Mouse (Mus musculus) embryonic fibroblast, embryonic 13.5 days (primary cell): Measurements from ENCODE around the gene Smyd3.

Source experiments
- CTCF ChIP-seq: IDR thresholded peaks from 2 replicates; pipeline ENCODE4 v1.5.1; 2011; ENCODE audit warnings: mild to moderate bottlenecking, control low read depth, low read length, moderate library complexity, borderline replicate concordance; ENCODE audit not compliant: insufficient read depth
- POLR2A ChIP-seq: IDR thresholded peaks from 2 replicates; pipeline ENCODE4 v1.6.1; 2011; ENCODE audit warnings: low read depth, mild to moderate bottlenecking, control low read depth, low read length, moderate library complexity

DNA sequence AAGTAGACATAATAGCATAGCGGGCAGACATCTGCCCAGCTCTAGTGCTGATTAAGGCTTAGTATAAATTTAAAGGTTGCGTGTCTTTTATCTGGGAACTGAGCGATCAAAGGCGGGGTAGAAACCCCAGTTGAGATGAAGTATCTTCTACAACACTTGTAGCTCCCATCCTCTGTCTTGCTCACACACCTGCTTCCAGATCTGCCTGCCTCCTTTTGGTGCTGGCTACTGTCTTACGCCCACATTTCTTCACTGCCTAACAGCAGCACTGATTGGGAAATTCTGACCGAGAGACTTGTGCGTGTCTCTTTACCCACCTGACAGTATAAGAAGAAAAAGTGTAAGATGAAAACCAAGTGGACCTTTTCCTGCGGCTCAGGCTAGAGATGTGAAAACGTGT is 240.5 kb downstream of the Smyd3 start:
- TF ChIP-seq POLR2A (no peak), CTCF (no peak)
